Mouse (Mus musculus): Measurements from ENCODE around the gene Insl3.
"Not testable (repeated sequence)": the region's sequence is repeated elsewhere in the genome, so short reads cannot be mapped to it uniquely, and the experiment has no call there.

The Insl3 gene

DNA sequence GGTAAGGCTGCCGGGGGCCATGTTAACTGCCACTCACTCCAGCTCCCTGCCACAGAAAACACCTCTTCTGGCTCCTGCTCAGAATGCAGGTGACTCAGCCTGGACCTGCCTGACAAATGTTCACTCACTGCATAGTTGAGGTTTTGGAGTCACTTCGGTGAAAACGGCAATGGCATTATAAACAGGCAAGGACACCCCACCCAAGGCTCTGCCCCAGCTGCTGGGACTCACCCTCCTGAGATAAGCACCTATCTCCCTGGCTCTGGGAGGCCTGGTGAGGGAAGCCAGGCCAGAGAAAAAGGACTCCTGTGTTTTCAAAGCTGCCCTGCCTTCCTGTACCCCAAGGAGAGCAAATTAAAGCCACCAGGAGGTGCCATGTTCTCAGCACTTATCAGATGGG is 13.9 kb downstream of the Insl3 start:
- ATAC-seq (ENCODE audit: insufficient number of reproducible peaks, low FRiP score, low TSS enrichment), result no peak

DNA sequence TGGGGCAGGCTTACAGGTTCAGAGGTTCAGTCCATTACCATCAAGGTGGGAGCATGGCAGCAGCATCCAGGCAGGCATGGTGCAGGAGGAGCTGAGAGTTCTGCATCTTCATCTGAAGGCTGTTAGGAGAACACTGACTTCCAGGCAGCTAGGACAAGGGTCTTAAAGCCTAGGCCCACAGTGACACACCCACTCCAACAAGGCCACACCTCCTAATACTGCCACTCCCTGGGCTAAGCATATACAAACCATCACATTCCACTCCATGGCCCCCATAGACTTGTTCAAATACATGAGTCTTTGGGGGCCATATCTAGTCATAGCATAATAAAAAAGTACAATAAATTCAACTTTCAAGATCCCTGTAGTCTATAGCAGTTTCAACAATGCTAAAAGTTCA is 14.4 kb downstream of the Insl3 start:
- ATAC-seq (ENCODE audit: insufficient number of reproducible peaks, low FRiP score, low TSS enrichment), result not testable (repeated sequence)

DNA sequence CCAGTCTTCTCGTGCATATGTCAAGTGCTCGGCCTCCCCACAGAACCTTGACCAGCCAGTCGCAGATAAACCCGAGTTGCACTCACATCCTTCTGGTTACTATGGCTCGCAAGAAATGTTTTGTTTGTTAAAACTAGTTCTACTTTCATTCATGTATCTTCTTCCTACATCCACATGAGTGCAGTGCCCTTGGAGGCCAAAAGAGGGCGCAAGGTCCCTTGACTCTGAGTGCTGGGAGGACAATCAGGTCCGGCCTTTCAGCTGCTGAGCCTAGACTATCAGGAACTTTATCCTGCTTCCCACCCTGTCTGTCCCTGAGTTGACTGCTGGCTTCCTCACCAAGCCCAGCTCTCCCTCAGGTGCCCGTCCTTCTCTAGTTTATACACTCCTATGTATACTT is 18.9 kb downstream of the Insl3 start:
- no peak for ATAC-seq (ENCODE audit: insufficient number of reproducible peaks, low FRiP score, low TSS enrichment)

DNA sequence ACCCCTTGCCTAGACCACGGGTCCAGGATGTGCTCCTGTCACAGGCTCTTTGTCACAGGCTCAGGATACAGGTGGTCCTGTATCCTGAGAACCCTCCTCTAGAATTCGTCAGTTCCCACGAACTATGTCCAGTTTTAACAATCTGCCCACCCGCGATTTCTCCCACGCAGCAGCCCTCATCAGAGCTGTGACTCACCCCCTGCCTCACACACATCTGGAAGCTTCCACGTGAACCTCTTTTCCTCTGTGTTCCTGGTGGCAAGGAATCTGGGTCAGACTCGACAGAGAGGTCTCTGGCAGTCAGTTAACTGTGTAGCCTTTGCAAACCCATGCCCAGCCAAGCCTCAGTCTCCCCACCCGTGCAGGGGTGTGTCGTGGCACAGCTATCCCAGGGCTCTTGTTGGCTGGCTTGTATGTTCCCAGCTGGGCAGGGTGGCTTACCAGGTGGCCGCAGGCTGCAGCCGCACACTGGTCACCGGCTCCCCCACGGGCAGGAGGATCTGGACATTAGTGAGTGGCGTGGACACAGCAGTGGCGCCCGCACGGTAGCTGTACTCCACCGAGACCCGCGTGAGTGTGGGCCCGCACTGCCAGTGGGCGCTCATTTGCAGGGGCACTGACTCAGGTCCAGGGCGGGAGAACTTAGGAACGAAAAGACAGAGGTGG is 20.3 kb downstream of the Insl3 start:
- ATAC-seq (ENCODE audit: insufficient number of reproducible peaks, low FRiP score, low TSS enrichment), result peak; percentile 45

DNA sequence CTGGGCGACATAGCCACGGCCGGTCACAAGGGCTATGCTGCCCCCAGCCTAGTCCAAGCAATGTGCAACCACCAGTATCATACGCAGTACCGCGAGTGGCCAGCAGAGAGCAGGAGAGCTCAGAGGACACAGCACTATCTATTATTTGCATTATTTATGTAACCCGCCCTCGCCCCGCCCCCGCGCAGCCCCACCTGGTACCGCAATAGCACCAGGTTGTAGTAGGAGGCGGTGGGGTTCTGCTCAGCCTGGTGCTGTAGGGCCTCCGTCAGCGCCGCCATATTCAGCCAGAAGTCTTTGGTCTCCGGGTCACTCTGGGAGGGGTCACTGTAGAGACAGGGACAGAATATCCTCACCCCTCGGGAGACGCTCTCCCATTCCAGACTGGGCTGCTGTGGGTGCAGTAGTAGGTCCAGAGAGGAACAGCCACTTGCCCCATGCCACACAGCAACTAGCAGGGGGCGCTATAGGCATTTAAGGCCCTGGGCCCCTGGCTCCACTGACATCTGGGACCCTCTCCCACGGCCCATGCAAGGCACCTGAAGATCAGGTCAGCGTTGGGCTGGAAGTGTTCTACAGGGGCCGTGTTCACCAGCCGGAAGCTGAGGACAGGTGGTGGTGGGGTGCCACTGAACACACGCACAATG is 20.9 kb downstream of the Insl3 start:
- peak; percentile 74 for ATAC-seq (ENCODE audit: insufficient number of reproducible peaks, low FRiP score, low TSS enrichment)

DNA sequence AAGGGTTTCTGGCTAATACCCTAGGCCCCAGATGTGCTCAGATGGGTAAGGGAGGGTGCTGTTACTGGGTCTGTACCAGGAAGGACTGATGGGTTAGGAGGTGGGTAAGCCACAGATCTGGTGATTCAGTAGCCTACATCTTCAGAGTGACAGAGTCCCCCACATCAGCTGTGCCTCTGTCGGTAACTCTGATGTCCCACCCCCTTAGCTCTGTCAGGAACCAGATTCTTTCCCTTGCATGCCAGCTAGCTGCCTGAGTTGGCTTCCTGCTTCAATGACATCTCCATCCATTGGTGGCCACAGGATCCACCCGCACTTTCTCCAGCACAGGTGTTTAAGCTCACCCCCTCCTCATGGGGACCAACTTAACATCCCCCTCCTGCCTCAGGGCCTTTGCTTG is 22.6 kb downstream of the Insl3 start:
- ATAC-seq (ENCODE audit: insufficient number of reproducible peaks, low FRiP score, low TSS enrichment), result no peak

DNA sequence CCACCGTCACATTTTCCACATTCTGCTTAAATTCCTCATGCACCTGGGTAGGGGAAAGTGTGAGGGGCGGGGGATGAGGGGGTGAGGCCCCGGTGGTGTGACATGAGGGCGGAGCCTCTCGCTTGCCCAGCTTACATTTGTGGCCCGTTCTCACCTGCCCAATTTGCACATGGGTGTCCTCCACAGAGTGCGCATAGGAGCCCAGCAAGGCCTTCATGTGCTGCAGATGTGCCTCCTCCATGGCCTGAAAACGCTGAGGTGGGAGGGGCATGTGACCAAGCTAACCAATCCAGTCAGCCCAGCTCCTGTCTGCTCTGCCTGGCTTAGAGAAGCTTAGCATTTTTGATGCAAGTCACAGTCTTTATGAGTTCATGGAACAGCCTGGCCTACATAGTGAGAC is 26.5 kb downstream of the Insl3 start:
- ATAC-seq (ENCODE audit: insufficient number of reproducible peaks, low FRiP score, low TSS enrichment), result no peak

DNA sequence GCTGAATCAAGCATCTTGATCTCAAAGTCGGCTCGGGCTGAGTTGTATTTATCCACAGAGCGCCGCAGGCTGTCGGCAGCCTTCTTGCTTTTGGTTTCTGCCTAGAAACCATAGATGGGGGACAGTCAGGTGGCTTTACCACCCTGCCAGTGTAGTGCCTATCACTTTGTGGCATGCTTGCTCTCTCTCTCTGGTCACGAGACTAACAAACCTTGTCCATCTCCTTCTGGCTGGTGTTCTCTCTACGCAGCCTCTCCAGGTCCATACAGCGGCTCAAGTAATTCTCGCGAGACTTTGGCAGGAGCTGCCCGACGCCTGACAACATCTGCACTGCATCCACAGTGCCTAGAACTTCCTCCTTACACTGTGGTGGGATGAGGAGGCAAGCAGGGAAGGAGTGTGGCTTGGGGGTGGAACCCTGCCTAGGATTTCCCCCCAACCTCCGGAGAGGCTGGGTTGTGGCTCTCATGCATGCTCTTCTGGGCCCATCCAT is 27.6 kb downstream of the Insl3 start:
- no peak for ATAC-seq (ENCODE audit: insufficient number of reproducible peaks, low FRiP score, low TSS enrichment)

DNA sequence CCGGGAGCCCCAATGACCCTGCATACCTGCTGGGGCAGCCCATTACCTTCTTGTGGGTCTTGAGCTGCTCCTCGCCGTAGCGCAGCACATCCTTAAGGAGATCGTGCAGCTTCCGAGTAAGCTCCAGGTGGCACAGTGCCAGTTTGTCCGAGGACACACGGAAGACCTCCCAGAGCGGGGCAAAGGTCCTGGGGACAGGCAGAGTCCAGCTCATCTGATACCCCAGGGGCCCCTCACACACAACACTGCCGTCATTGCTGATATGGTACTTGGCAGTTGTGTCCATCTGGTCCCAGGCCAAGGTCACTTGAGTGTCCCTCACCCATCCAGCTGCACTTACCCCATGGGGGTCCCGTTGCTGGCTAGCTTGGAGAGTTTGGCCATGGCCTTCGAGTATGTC is 28.1 kb downstream of the Insl3 start:
- no peak for ATAC-seq (ENCODE audit: insufficient number of reproducible peaks, low FRiP score, low TSS enrichment)

DNA sequence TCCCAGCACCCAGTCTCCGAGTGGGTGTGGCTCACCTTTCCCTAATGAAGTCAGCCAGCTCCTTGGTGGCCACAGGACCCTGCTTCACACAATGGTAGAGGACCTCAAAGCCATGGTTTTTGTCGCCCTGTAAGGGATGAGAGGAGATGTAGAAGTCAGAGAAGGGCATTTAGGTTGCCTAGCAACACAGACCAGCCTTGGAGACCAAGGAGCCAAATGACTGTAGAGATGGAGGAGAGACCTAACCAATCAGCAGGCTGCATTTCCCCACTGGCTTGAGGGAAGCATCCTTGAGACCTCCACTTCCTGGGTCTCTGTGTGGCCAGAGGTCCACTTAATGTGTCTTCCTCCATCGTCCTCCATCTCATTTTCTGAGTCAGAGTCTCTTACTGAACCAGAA is 29.2 kb downstream of the Insl3 start:
- no peak for ATAC-seq (ENCODE audit: insufficient number of reproducible peaks, low FRiP score, low TSS enrichment)

DNA sequence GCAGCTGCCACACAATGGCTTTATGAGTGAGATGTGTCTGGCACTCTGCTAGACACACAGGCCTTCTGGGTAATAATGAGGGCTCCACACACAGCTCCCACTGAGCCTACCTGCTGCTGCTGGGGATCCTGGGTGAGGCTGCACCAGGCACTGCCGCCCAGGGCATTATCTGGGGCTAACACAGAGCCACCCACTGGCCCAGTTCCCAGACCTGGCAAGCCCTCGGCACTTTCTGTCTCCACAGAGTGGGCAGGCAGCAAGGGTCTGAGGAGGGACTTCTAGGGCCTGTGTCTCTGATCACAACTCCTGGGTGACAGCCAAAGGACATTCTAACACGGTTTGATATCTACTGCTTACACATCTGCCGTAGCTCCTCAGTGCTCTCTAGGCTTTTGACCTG is 30.2 kb downstream of the Insl3 start:
- no peak for ATAC-seq (ENCODE audit: insufficient number of reproducible peaks, low FRiP score, low TSS enrichment)

DNA sequence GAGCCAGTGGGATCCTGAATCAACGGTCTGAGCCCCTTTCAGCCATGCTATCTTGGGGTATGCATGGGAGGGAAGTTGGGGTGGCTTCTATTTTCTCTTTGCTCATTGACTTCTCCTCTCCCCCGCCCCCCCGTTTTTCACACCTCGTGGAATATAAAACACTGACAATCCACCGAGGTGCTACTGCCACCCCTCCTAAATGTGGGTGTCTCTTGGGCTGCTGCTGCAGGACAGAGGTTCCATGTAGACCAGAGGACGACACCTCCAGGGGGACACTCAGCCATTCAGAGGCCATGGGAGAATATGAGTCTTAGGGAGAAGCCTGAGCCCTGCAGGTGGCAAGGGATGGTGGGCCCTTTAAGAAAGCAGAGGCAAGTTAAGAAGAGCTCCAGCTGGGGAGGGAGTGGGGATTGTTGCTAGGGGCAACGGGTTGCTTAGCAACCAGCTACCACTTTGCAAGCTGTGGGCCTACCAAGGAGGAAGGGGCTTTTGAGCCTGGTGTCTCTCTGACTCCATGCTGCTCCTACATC is 31.0 kb downstream of the Insl3 start:
- no peak for ATAC-seq (ENCODE audit: insufficient number of reproducible peaks, low FRiP score, low TSS enrichment)

DNA sequence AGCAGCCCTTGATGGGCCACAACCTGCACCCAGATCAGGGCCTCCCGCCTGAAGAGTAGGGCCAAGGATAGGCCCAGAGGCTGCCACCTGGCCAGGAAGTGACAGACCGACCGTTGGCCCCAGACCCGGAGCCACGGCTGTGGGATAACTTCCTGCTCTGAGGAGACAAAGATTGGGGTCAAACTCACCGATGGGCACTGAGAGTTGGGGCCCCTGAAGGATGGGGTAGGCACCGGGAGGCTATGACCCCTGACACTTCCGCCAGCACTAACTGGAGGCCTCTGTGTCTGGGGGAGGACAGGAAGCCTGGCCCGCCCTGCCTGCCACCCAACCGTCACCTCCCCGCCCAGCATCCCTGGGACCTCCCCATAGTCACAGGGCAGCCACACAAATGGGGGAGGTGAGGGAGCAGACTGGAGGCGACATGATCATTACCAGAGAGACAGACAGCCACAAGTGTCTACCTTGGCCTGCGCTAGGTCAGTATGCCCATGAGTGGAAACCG is 34.1 kb downstream of the Insl3 start:
- ATAC-seq (ENCODE audit: insufficient number of reproducible peaks, low FRiP score, low TSS enrichment), result no peak

DNA sequence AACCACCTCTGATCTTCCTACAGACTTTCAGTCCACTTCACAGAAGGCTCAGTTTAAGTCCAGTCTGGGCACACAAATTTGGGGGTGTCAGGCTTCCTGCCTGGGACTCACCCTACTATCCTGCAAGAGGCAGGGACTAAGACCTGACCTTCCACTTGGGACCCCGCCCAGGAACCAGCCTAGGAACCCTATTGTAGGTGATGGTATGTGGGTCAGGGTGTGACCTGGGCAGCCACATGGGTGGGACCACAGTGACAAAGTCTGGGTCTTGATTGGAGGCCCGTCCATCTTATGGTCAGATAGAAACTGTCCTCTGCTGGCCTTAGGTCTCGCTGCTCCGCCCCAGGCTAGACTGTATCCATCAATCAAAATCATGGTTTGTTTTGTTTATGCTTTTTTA is 35.4 kb downstream of the Insl3 start:
- no peak for ATAC-seq (ENCODE audit: insufficient number of reproducible peaks, low FRiP score, low TSS enrichment)

DNA sequence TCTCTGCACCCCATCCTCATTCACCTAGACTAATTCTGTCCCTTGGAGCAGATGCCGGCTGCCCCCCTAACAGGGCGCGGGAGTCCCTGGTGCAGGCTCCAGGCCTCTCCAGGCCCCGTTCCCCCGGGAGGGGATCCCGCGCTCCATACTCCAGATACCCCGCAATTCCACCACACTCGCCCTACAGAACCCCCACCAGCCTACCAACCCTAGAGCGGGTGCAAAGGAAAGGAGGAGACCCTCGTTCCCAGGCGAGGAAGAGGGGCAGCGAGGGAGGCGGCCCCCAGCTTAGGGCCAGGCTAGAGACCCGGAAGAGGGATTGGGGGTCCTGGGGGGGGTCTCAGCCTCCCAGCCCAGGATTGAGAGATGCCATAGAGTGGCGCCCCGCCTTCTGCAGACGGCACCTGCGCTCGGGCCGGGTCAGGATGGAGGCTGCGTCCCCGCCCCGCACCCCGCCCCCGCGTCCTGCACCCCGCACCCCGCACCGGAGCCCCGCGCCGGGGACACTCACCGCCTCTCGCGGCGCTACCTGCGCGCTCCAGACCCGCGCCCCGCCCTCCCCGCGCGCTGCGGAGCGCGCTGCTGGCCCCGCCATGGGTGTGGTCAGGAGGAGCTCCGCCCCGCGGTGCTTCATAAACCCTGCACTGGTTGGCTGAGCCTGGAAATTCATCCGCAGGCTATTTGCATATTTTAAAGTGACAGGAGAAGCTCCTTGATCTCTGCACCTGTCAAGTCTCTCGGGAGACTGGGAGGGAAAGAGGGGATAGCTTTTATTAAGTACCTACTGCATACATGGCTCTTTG is 36.3 kb downstream of the Insl3 start, which contains the start of gene Fcho1:
Gene Fcho1 (minus strand): TSS at position 595 of the 803 bp plus-strand sequence.
- peak; percentile 79 for ATAC-seq (ENCODE audit: insufficient number of reproducible peaks, low FRiP score, low TSS enrichment)

DNA sequence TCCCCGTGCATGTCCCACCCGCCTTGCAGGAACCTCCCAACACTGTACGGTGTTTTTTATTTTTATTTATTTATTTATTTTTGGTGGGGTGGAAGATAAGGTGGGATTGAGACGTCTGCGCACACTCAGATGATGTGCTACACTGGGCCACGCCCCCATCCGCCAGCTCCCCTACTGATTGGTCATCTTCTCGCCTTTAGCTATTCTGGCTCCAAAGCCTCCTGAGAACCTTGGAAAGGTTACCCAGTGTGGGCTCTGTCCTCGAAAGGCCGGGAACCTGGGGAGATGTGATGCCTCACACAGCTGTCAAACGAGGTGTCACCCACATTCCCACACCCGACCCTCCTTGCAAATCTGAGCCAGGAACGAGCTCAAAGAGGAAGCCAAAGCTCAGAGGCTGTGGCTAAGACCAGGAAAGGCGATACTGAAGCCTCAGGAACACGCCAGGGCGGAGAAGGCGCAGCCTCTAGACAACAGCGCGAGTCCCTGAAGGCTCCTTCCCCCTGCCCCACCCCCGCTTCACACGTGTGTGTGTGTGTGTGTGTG is 39.3 kb downstream of the Insl3 start:
- peak; percentile 60 for ATAC-seq (ENCODE audit: insufficient number of reproducible peaks, low FRiP score, low TSS enrichment)

DNA sequence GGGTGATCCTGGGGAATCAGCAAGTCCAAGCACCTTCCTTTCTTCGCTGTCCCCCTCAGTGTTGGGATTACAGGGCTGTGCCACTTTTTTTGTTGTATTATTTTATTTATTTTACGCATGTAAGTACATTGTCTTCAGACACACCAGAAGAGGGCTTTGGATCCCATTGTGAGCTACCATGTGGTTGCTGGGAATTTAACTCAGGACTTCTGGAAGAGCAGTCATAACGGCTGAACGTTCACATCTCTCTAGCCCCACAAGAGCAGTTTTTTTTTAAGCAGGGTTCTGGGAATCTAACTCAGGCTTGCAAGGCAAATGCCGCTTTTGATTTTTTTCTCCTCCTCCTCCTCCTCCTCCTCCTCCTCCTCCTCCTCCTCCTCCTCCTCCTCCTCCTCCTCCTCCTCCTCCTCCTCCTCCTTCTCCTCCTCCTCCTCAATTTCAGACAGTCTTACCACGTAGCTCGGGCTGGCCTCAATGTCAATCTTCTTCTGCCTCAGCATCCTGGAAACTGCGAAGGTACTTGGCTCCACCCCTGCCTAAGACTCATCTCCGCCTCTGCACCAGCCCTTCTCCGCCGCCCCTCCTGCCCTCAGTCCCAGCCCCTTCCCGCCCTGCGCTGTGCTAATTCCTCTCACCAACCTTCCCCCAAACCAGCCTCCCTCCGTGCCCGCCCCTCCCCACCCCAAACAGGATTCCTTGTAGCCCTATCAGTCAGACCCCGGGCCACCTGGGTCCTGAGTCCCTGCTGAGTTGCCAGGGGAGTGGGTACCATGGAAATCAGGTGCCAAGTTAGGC is 40.0 kb downstream of the Insl3 start:
- peak; percentile 23; the same call in 1 of the 2 replicates for ATAC-seq (ENCODE audit: insufficient number of reproducible peaks, low FRiP score, low TSS enrichment)

DNA sequence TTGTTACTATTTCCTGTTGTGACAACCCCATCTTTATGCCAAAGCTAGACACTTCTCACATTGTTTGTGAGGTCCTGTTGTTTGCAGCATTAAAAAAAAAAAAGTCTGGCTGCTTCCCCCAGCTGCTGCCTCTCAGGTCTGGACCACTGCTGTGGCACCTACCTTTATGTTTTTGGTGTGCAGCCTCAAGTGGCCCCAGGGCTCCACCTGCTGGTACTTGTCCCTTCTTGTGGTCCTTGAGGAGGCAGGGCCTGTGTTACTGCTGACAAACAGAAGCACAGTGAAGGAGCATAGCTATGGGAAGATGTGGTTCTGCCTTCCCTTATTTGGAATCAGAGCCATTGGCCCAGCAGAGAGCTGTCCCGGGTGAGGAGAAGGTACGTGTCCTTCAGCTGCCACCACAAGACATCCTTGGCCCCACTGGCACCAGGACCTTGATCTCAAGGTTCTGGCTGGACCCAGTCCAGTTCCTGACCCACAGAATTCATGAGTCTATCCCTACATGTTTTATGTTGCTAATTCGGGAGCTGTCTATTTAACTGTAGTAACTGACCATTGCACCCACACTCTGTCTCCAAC is 42.7 kb downstream of the Insl3 start:
- ATAC-seq (ENCODE audit: insufficient number of reproducible peaks, low FRiP score, low TSS enrichment), result no peak

DNA sequence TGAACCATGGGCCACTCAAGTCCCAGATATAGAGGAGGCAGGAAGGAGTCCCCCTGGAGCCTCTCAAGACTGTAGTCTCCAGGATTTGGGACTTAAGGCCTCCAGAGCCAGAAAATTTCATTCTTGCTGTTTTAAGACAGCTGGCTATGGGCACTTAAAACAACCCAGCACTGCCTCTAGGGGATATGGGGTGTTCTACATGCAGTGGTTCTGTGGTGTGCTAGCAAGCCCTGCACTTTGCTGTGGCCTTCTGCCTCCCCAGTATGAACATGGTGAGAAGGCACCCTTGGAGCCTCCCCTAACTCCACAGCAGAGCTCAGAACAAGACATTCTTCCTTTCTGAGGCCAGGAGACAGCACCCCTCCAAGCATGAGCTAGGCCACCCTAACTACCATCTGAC is 49.3 kb downstream of the Insl3 start:
- not testable (repeated sequence) for ATAC-seq (ENCODE audit: insufficient number of reproducible peaks, low FRiP score, low TSS enrichment)

Data from cerebellum, adult (tissue).